Mouse (Mus musculus): ENCODE results near the gene Dcun1d4. TPM values are rescaled to one million over a fixed set of nuclear protein-coding genes. Genes with fewer than 3 reads are reported as not detected.
"Not testable (repeated sequence)": the region's sequence is repeated elsewhere in the genome, so short reads cannot be mapped to it uniquely, and the experiment has no call there.

Dcun1d4 gene
- polyA plus RNA-seq, 1 experiment, result not detected

DNA sequence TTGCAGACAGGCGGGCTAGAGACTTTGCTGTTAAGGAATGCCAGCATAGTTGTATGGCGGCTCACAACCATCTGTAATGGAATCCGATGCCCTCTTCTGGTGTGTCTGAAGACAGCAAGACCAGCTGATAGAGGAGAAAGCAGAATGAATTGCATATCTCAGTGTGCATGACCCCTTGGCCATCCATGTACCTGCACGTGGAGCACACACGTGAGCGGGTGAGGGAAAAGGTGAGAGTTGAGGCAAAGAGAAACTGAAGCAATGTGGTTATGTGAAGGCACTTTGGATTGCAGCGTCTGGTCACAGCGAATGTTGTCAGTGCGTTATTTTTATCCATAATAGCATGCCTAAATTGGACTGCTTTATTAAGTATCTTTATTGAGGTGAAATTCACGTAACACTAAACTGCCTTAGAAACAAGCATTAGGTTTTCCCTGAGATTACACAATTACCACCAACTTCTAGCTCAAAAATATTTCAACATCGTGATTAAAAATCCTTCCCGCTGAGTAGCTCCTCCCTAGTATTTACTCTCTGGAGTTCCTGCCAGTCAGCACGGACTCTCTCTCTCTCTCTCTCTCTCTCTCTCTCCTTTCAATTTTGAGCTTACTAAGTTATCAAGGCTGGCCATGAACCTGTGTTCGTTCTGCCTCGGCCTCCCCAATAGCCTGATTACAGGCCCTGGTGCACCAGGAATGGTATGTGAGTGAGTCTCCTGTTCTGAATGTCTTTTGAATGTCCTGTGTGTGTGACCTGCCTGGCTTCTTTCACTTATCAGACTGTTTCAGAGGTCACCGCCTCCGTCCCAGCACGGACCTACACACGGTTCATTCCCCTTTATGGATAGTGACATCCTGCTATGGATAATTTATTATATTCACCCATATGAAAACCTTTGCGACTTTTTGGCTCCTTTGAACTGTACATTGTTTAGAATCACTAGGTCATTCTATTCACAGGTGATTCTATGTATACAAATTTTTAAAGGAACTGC lies 6.1 kb upstream of the Dcun1d4 start:
- no peak overlapping the region for H3K4me3 ChIP-seq (replicated peaks)
- no peak for TF ChIP-seq TAL1 (IDR thresholded peaks at IDR 0.05; ENCODE audit: low read length)
- TF ChIP-seq GATA1 (IDR thresholded peaks at IDR 0.05; ENCODE audit: low read length), result no peak
- H3K9me3 ChIP-seq (ENCODE audit: control insufficient read depth, low read length), result no peaks in the 10 kb centered on the region
- no peaks in the 10 kb centered on the region for H3K36me3 ChIP-seq (ENCODE audit: control insufficient read depth)
- no peaks in the 10 kb centered on the region for H3K27me3 ChIP-seq (ENCODE audit: control insufficient read depth)
- H3K4me1 ChIP-seq (ENCODE audit: control insufficient read depth), result no peaks in the 10 kb centered on the region

DNA sequence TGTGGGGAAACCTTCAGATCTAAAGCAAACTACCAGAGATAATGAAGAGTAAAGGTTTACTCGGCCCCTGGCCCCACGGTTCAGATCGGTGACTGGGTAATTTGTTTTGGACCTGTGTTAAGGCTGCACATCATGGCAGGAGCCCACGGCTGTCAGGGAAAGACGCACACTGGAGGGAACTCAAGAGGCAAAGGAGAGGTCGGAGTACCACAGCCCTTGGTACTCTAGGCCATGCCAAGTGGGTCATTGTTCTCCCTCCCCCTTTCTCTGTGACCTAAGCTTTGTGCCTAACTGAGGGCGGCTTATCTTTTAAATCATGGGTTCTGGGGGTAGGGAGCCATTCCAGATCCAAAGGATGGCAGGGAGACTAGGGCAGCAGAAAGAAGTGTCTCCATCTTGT lies 601 bp downstream of the Dcun1d4 start:
- no peaks in the 10 kb centered on the region; the same call in 1 of the 2 replicates for H3K4me1 ChIP-seq (ENCODE audit: control insufficient read depth)
- H3K9me3 ChIP-seq (ENCODE audit: control insufficient read depth, low read length), result no peaks in the 10 kb centered on the region
- H3K36me3 ChIP-seq (ENCODE audit: control insufficient read depth), result no peaks in the 10 kb centered on the region
- H3K27me3 ChIP-seq (ENCODE audit: control insufficient read depth), result 0 out of 2 replicates have a peak, but pooled peaks cover 3% of the 10 kb centered on the region
- TF ChIP-seq TAL1 (IDR thresholded peaks at IDR 0.05; ENCODE audit: low read length), result no peak
- no peak for TF ChIP-seq GATA1 (IDR thresholded peaks at IDR 0.05; ENCODE audit: low read length)
- no peak overlapping the region for H3K4me3 ChIP-seq (replicated peaks)

DNA sequence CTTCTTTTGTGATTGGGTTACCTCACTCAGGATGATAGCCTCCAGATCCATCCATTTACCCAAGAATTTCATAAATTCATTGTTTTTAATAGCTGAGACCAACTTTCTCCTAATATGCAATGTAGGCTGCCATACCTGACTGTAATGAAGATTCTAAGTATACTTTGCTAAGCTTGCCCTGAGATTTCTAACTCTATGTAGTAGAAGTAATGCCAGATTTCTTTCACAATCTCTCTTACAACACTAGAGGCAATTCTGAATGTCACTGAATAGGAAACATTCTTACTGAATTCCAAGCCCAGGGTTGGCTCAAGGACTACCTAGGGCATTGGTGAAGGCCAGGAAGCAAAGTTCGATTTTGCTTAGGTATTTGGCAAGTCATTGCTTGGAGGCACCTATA lies 1.6 kb downstream of the Dcun1d4 start:
- not testable (repeated sequence) for H3K36me3 ChIP-seq (ENCODE audit: control insufficient read depth); H3K27me3 ChIP-seq (ENCODE audit: control insufficient read depth); H3K9me3 ChIP-seq (ENCODE audit: control insufficient read depth, low read length); H3K4me1 ChIP-seq (ENCODE audit: control insufficient read depth); H3K4me3 ChIP-seq (replicated peaks)

DNA sequence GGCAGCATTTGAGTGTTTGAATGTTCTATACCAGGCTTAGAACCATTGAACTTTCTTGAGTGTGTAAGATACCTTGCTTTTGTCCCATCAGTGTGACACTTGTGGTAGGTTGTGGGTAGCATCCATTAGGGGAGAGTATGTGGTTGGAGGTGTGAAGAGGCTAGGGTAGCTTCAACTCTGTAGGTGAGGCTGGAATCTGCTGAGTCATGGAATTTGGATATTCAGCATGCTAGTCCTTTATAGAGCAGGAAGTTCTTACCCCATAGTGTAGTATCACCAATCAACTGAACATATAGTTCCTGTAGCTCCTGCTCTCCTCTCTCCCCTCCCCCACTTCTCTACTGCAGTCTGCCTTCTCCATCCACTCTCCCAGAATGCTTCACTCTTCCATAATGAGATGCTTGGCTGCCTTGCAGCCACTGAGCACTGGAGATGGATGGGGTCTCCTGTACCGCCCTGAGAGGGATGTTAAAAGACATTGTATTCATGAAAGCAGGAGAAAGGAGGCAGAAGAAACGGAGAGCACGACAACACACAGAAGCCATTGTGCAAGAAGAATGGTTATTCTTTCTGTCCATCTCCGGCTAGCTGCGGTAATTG lies 3.3 kb downstream of the Dcun1d4 start:
- TF ChIP-seq TAL1 (IDR thresholded peaks at IDR 0.05; ENCODE audit: low read length) (no peak), GATA1 (IDR thresholded peaks at IDR 0.05; ENCODE audit: low read length) (no peak)
- Histone ChIP-seq H3K4me3 (replicated peaks) (no peak overlapping the region), H3K27me3 (ENCODE audit: control insufficient read depth) (peaks cover 11% of the 10 kb centered on the region; the same call in 1 of the 2 replicates), H3K4me1 (ENCODE audit: control insufficient read depth) (no peaks in the 10 kb centered on the region; the same call in 1 of the 2 replicates), H3K9me3 (ENCODE audit: control insufficient read depth, low read length) (no peaks in the 10 kb centered on the region), H3K36me3 (ENCODE audit: control insufficient read depth) (no peaks in the 10 kb centered on the region)

DNA sequence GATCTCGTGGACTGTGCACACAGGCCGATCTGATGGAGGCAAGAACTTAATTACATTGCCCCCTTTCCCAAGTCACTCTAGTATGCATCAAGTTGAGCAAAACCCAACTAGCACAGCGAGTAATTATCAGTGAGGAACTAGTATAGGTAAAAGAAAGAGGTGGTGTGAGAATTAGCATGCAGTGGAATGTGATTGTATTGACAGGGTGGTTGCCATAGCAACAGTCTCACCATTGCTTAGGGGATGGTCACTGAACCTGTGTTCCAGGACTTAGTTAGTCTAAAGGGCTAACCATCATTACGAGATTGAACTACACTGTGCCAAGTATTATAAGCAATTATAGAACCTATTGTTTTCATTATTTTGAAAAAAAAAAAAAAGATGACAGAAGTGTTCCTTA lies 5.7 kb downstream of the Dcun1d4 start:
- peaks cover 19% of the 10 kb centered on the region for H3K27me3 ChIP-seq (ENCODE audit: control insufficient read depth)
- no peaks in the 10 kb centered on the region for H3K9me3 ChIP-seq (ENCODE audit: control insufficient read depth, low read length)
- no peak overlapping the region for H3K4me3 ChIP-seq (replicated peaks)
- TF ChIP-seq GATA1 (IDR thresholded peaks at IDR 0.05; ENCODE audit: low read length) (no peak), TAL1 (IDR thresholded peaks at IDR 0.05; ENCODE audit: low read length) (no peak)
- peaks cover 10% of the 10 kb centered on the region for H3K4me1 ChIP-seq (ENCODE audit: control insufficient read depth)
- H3K36me3 ChIP-seq (ENCODE audit: control insufficient read depth), result no peaks in the 10 kb centered on the region

DNA sequence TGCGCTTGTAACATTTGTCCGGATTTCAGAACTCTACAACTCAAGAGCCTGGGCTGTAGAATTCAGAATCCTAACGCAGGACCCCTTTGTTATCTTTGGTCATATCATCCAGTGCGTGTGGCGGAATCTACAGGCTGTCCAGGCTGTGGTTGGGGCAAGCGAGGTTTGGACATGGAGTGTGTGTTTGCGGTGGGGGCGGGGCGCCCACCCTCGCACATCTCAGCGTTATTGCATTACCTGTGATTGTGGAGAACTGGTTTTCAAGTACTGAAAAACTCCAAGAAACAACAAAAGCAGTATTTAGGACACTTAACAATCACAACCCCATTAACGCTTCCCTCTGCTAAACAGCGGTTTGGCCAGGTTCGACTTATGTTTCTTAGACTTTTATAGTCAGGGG lies 9.1 kb downstream of the Dcun1d4 start:
- Histone ChIP-seq H3K36me3 (ENCODE audit: control insufficient read depth) (no peaks in the 10 kb centered on the region), H3K4me3 (replicated peaks) (peak overlapping the region; percentile 83), H3K9me3 (ENCODE audit: control insufficient read depth, low read length) (no peaks in the 10 kb centered on the region), H3K27me3 (ENCODE audit: control insufficient read depth) (peaks cover 16% of the 10 kb centered on the region), H3K4me1 (ENCODE audit: control insufficient read depth) (peaks cover 25% of the 10 kb centered on the region)
- TF ChIP-seq TAL1 (IDR thresholded peaks at IDR 0.05; ENCODE audit: low read length), result no peak
- no peak for TF ChIP-seq GATA1 (IDR thresholded peaks at IDR 0.05; ENCODE audit: low read length)

DNA sequence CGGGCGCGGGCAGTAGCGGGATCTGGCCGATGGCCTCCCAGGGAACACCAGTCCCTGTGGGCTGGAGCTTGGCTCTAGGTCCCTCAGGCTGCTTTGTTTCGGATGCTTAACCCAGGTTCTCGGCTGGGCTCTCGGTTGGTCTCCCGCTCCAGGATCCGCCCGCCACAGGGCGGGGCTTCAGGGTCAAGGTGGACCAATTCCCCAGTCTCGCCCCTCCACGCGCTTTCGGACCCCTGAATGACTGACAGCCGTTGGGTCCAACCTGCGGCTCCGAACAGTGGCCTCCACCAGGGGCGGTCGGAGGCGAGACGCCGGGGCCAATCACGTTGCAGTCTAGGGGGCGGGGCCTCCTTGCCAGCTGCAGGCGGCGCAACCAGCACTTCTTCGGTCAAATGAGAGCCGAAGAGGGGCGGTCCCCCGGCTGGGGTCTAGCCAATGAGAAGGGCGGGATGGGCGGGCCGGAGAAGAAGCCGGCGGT lies 9.8 kb downstream of the Dcun1d4 start:
- Histone ChIP-seq H3K4me1 (ENCODE audit: control insufficient read depth) (peaks cover 27% of the 10 kb centered on the region), H3K4me3 (replicated peaks) (peak overlapping the region; percentile 83), H3K36me3 (ENCODE audit: control insufficient read depth) (no peaks in the 10 kb centered on the region), H3K27me3 (ENCODE audit: control insufficient read depth) (peaks cover 16% of the 10 kb centered on the region), H3K9me3 (ENCODE audit: control insufficient read depth, low read length) (no peaks in the 10 kb centered on the region)
- TF ChIP-seq TAL1 (IDR thresholded peaks at IDR 0.05; ENCODE audit: low read length) (no peak), GATA1 (IDR thresholded peaks at IDR 0.05; ENCODE audit: low read length) (no peak)

DNA sequence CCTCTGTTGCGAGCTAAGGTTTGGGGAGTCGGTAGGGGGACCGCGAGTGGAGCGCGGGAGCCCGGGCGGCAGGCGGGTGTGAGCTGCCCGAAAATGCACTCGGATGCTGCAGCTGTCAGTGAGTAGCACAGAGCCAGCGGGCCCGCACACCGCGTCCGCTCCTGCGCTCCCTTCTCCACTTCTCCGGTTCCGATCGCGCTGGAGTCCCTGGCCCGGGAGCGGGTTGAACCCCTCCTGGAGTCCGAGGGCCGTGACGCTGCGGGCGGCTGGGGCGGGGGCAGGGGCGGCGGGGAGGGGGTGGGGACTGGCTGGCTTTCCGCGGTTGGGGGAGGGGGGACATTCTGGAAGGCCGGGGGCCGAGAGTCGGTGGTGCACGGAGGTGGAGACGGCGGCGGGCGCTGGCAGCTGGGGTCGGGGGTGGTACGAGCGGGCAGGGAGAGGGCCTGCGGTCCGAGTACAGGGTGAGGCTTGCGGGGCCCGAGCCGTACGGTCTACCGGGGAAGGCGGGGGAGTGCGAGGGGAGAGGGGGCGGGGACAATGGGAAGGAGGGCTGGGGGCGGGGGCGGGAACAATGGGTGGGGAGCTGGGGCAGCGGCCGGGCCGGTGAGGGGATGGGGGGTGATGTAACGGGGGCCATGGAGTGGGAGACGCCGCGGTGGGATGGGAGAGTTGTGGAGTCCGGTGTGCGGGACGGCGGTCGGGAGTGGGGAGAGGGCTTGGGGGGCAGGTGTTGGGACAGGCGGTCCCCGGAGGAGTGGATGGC lies 10.5 kb downstream of the Dcun1d4 start:
- no peak for TF ChIP-seq GATA1 (IDR thresholded peaks at IDR 0.05; ENCODE audit: low read length)
- no peak for TF ChIP-seq TAL1 (IDR thresholded peaks at IDR 0.05; ENCODE audit: low read length)
- peaks cover 16% of the 10 kb centered on the region for H3K27me3 ChIP-seq (ENCODE audit: control insufficient read depth)
- peak overlapping the region; percentile 83 for H3K4me3 ChIP-seq (replicated peaks)
- H3K36me3 ChIP-seq (ENCODE audit: control insufficient read depth), result no peaks in the 10 kb centered on the region
- no peaks in the 10 kb centered on the region for H3K9me3 ChIP-seq (ENCODE audit: control insufficient read depth, low read length)
- peaks cover 31% of the 10 kb centered on the region for H3K4me1 ChIP-seq (ENCODE audit: control insufficient read depth)

Data from erythroblast, embryonic 14.5 days (primary cell).